ENCODE assay signal across 12 mouse cellular contexts in genomic region chr13:53553876-53554577, GRCm38 (mm10).
DNase-seq lines count a peak whose midpoint lies in the region; ATAC-seq lines count a peak whose summit lies in the region.
"Had no signal": no experiment of that assay in that cellular context is flagged by ENCODE, and none has a peak within 500 bp of the region (broad histone marks: within the 10 kb centered on the region; RNA-seq: fewer than 3 reads in every experiment).

No protein-coding gene starts in this region.

- H3K4me1 ChIP-seq in embryonic facial prominence, embryonic 13.5 days: peaks cover 23% of the 10 kb centered on the region
- H3K4me1 ChIP-seq in hindbrain, embryonic 11.5 days (replicated peaks; ENCODE audit: control insufficient read depth, insufficient read depth, low read length): no peaks in the 10 kb centered on the region; the same call in 1 of the 2 replicates
- peaks cover 16% of the 10 kb centered on the region for H3K4me1 ChIP-seq in midbrain, embryonic 15.5 days

- peaks cover 11% of the 10 kb centered on the region for H3K27me3 ChIP-seq in embryonic facial prominence, embryonic 13.5 days
- no peaks in the 10 kb centered on the region for H3K27me3 ChIP-seq in hindbrain, embryonic 11.5 days (ENCODE audit: control insufficient read depth, insufficient read depth, low read length)
- peaks cover 63% of the 10 kb centered on the region for H3K27me3 ChIP-seq in midbrain, embryonic 15.5 days (replicated peaks)

- intact Hi-C loops in left cerebral cortex, postnatal 14 days (cut with DNase I): no loop called here

- peak overlapping the region; percentile 62; the same call in 1 of the 2 replicates for H3K27ac ChIP-seq in embryonic facial prominence, embryonic 13.5 days
- peak overlapping the region; percentile 51 for H3K27ac ChIP-seq in hindbrain, embryonic 11.5 days (ENCODE audit: low read depth, low read length)
- H3K27ac ChIP-seq in midbrain, embryonic 15.5 days: peak overlapping the region; percentile 20; the same call in 1 of the 2 replicates
- H3K27ac ChIP-seq: kidney, postnatal 0 days; liver, embryonic 14.5 days had no signal

- peak overlapping the region; percentile 44 for H3K4me2 ChIP-seq in embryonic facial prominence, embryonic 13.5 days
- no peak overlapping the region for H3K4me2 ChIP-seq in hindbrain, embryonic 11.5 days (replicated peaks; ENCODE audit: low read depth, low read length)
- H3K4me2 ChIP-seq in midbrain, embryonic 15.5 days: peak overlapping the region; percentile 33

- H3K9ac ChIP-seq in embryonic facial prominence, embryonic 13.5 days: no peak overlapping the region
- H3K9ac ChIP-seq in hindbrain, embryonic 11.5 days (ENCODE audit: low read depth, low read length): no peak overlapping the region
- H3K9ac ChIP-seq in midbrain, embryonic 15.5 days: peak overlapping the region; percentile 37; the same call in 1 of the 2 replicates
- H3K9ac ChIP-seq: liver, embryonic 14.5 days had no signal

- peak; percentile 64 for DNase-seq in hindbrain, embryonic 11.5 days (ENCODE audit: low spot score)
- DNase-seq in yolk sac, embryonic 10.5 days (ENCODE audit: low spot score): peak; percentile 32
- no peak for DNase-seq in adrenal gland, adult 18-20 months (ENCODE audit: low spot score in 2 of 2)
- DNase-seq in left cerebral cortex, postnatal 14 days (ENCODE audit: low spot score in 2 of 2): no peak
- DNase-seq: gastrocnemius, postnatal 36 days; heart, postnatal 14 days; thymus, postnatal 36 days had no signal

- 9% methylated on average over 18 of the region's 18 CpGs for whole genome bisulfite sequencing in embryonic facial prominence, embryonic 13.5 days
- 21% methylated on average over 18 of the region's 18 CpGs for WGBS in hindbrain, embryonic 11.5 days
- 8% methylated on average over 18 of the region's 18 CpGs for WGBS in midbrain, embryonic 15.5 days

- H3K9me3 ChIP-seq in embryonic facial prominence, embryonic 13.5 days: no peaks in the 10 kb centered on the region
- H3K9me3 ChIP-seq in hindbrain, embryonic 11.5 days (ENCODE audit: control insufficient read depth, low read length): no peaks in the 10 kb centered on the region
- H3K9me3 ChIP-seq in midbrain, embryonic 15.5 days: no peaks in the 10 kb centered on the region

- no peaks in the 10 kb centered on the region for H3K36me3 ChIP-seq in embryonic facial prominence, embryonic 13.5 days
- H3K36me3 ChIP-seq in hindbrain, embryonic 11.5 days (ENCODE audit: control insufficient read depth, insufficient read depth, low read length): no peaks in the 10 kb centered on the region
- H3K36me3 ChIP-seq in midbrain, embryonic 15.5 days (replicated peaks): no peaks in the 10 kb centered on the region

- ATAC-seq in embryonic facial prominence, embryonic 13.5 days (ENCODE audit: insufficient number of reproducible peaks, insufficient read depth, low FRiP score, low TSS enrichment, low read depth): peak; percentile 67; the same call in 1 of the 2 replicates
- ATAC-seq in hindbrain, embryonic 11.5 days (ENCODE audit: low FRiP score): peak; percentile 88
- ATAC-seq in midbrain, embryonic 15.5 days (replicated peaks): no peak; the same call in 1 of the 2 replicates
- no peak for ATAC-seq in activated CD4-positive, CD25-positive, alpha-beta regulatory T cell, adult 4 months

- H3K4me3 ChIP-seq in embryonic facial prominence, embryonic 13.5 days: no peak overlapping the region
- H3K4me3 ChIP-seq in hindbrain, embryonic 11.5 days (ENCODE audit: low read depth, low read length): no peak overlapping the region
- H3K4me3 ChIP-seq in midbrain, embryonic 15.5 days: no peak overlapping the region

Comparison
In these comparisons a context has a peak if more than half of its experiments do, and no peak if none do; other contexts are left out.
1. ATAC-seq: peak in embryonic facial prominence, embryonic 13.5 days (single experiment) and hindbrain, embryonic 11.5 days (single experiment); none in midbrain, embryonic 15.5 days (single experiment) and activated CD4-positive, CD25-positive, alpha-beta regulatory T cell, adult 4 months (single experiment).
2. DNase-seq: peak in hindbrain, embryonic 11.5 days (single experiment) and yolk sac, embryonic 10.5 days (single experiment); none in adrenal gland, adult 18-20 months (0 of 2) and left cerebral cortex, postnatal 14 days (0 of 2).
3. Peak in every context shown above with its lines, with median percentiles within 50 percentile points of each other: H3K27ac ChIP-seq.